Mouse (Mus musculus) MEL (cell line): ENCODE measurements around the gene Gm5485.

ENCODE experiments used
- CTCF ChIP-seq, 3 experiments: IDR thresholded peaks in 2 of 3; conservative IDR thresholded peaks in 1 of 3; 2 replicates each; pipeline ENCODE4 v1.5.1; 2011 to 2012; ENCODE audit warnings: low read length in 3 of 3, low read depth in 2 of 3, mild to moderate bottlenecking in 2 of 3, improper control_type of control experiment in 1 of 3, inconsistent platforms in 1 of 3, mixed read lengths in 1 of 3, moderate library complexity in 1 of 3; ENCODE audit not compliant: control insufficient read depth in 1 of 3, insufficient read depth in 1 of 3, poor library complexity in 1 of 3, severe bottlenecking in 1 of 3
- EP300 ChIP-seq, 2 experiments: IDR thresholded peaks; 2 replicates each; pipeline ENCODE4 v1.6.1; 2011; ENCODE audit warnings: improper control_type of control experiment in 2 of 2, low read length in 2 of 2, low read depth in 1 of 2, mild to moderate bottlenecking in 1 of 2
- MAZ ChIP-seq: IDR thresholded peaks from 2 replicates; pipeline ENCODE4 v1.6.1; 2012; ENCODE audit warnings: low read depth, mild to moderate bottlenecking, inconsistent platforms, low read length, improper control_type of control experiment
- MYB ChIP-seq: IDR thresholded peaks from 2 replicates; pipeline ENCODE4 v1.6.1; 2011; ENCODE audit warnings: mild to moderate bottlenecking, low read depth, low read length, improper control_type of control experiment
- POLR2A ChIP-seq, 2 experiments: IDR thresholded peaks; 2 replicates each; pipeline ENCODE4 v1.6.1; 2011 to 2012; ENCODE audit warnings: low read length in 2 of 2, mild to moderate bottlenecking in 2 of 2, control low read depth in 1 of 2, improper control_type of control experiment in 1 of 2, low read depth in 1 of 2, moderate library complexity in 1 of 2; ENCODE audit not compliant: control insufficient read depth in 1 of 2, insufficient read depth in 1 of 2, poor library complexity in 1 of 2
- POLR2AphosphoS2 ChIP-seq: IDR thresholded peaks from 2 replicates; pipeline ENCODE4 v1.6.1; 2011; ENCODE audit warnings: low read length, improper control_type of control experiment
- ZMIZ1 ChIP-seq: IDR thresholded peaks from 2 replicates; pipeline ENCODE4 v1.6.1; 2012; ENCODE audit warnings: low read depth, mild to moderate bottlenecking, inconsistent platforms, low read length, improper control_type of control experiment, moderate library complexity

- TF ChIP-seq CTCF (IDR thresholded peaks at IDR 0.05 in 2 of 3, conservative IDR thresholded peaks at IDR 0.05 in 1 of 3; ENCODE audit: control insufficient read depth in 1 of 3, insufficient read depth in 1 of 3, low read depth in 2 of 3, low read length in 3 of 3, poor library complexity in 1 of 3, severe bottlenecking in 1 of 3) = no peak
- TF ChIP-seq POLR2A (IDR thresholded peaks at IDR 0.05; ENCODE audit: control insufficient read depth in 1 of 2, insufficient read depth in 1 of 2, low read depth in 1 of 2, low read length in 2 of 2, poor library complexity in 1 of 2) = no peak
- TF ChIP-seq MYB = no peak
- no peak for TF ChIP-seq EP300 (IDR thresholded peaks at IDR 0.05; ENCODE audit: low read depth in 1 of 2, low read length in 2 of 2)
- no peak for TF ChIP-seq MAZ
- TF ChIP-seq POLR2AphosphoS2 = no peak
- no peak for TF ChIP-seq ZMIZ1
These were observed 51.3 kb downstream of the Gm5485 start for GRCm38 (mm10) chr16:48360887-48361286.
